Mouse (Mus musculus) liver, embryonic 11.5 days (tissue): ENCODE measurements at regions not wholly inside any gene's neighbourhood (a gene's known extent, or its start where the extent isn't known, plus 50 kb on each side); places are given as distances from the start of the nearest gene placed in this dataset.

Source experiments
- ATAC-seq: fragments of 200-750 bp; cut with Nextera tagmentation; replicated peaks from 2 replicates; pipeline ENCODE4 v1.8.0; 2017; ENCODE audit warnings: moderate number of reproducible peaks, mild to moderate bottlenecking, moderate TSS enrichment, moderate library complexity; ENCODE audit not compliant: low FRiP score
- DNase-seq: peaks from one replicate; pipeline ENCODE4 v3.0.0-alpha.2; 2017; ENCODE audit warnings: low spot score
- H3K27ac ChIP-seq: fragments of 300-500 bp; sonication (generic); 2 replicates; pipeline ENCODE4 v1.5.1; 2014; ENCODE audit warnings: mild to moderate bottlenecking, low read depth, low read length, control low read depth
- H3K27me3 ChIP-seq: fragments of 300-500 bp; sonication (generic); replicated peaks from 2 replicates; pipeline ENCODE4 v1.6.1; 2014; ENCODE audit warnings: low read length, mixed read lengths; ENCODE audit not compliant: control insufficient read depth, insufficient read depth
- H3K36me3 ChIP-seq: fragments of 300-500 bp; sonication (generic); 2 replicates; pipeline ENCODE4 v1.6.1; 2014; ENCODE audit warnings: mild to moderate bottlenecking, low read length, moderate library complexity, mixed read lengths; ENCODE audit not compliant: control insufficient read depth, insufficient read depth
- H3K4me1 ChIP-seq: fragments of 300-500 bp; sonication (generic); replicated peaks from 2 replicates; pipeline ENCODE4 v1.6.1; 2014; ENCODE audit warnings: low read length, mixed read lengths; ENCODE audit not compliant: control insufficient read depth, insufficient read depth
- H3K4me2 ChIP-seq: fragments of 300-500 bp; sonication (generic); 2 replicates; pipeline ENCODE4 v1.6.1; 2014; ENCODE audit warnings: mild to moderate bottlenecking, control low read depth, moderate library complexity
- H3K4me3 ChIP-seq: fragments of 300-500 bp; sonication (generic); 2 replicates; pipeline ENCODE4 v1.5.1; 2014; ENCODE audit warnings: low read depth, low read length, control low read depth
- H3K9ac ChIP-seq: fragments of 300-500 bp; sonication (generic); 2 replicates; pipeline ENCODE4 v1.6.1; 2014; ENCODE audit warnings: low read depth, low read length, control low read depth
- H3K9me3 ChIP-seq: fragments of 300-500 bp; sonication (generic); 2 replicates; pipeline ENCODE4 v1.6.1; 2016; ENCODE audit warnings: low read length, inconsistent platforms, mixed read lengths; ENCODE audit not compliant: control insufficient read depth
- WGBS: fragments of 180-500 bp; shearing (Covaris S2); extraction: QIAGEN DNeasy Blood & Tissue Kit; methylation state at CpG from one replicate; pipeline ENCODE4 v1.1.7; 2014; 5-methylcytosine and 5-hydroxymethylcytosine counted together

- H3K27me3 ChIP-seq, result peaks cover 43% of the 10 kb centered on the region
- DNase-seq, result no peak
- H3K9me3 ChIP-seq, result no peaks in the 10 kb centered on the region
- H3K4me2 ChIP-seq, result no peak overlapping the region
- ATAC-seq, result no peak
- H3K36me3 ChIP-seq, result no peaks in the 10 kb centered on the region
- H3K4me3 ChIP-seq, result no peak overlapping the region
- WGBS, result 66% methylated on average over 10 of the region's 10 CpGs
- H3K4me1 ChIP-seq, result no peaks in the 10 kb centered on the region
- no peak overlapping the region for H3K9ac ChIP-seq
- no peak overlapping the region for H3K27ac ChIP-seq
These were observed 134.2 kb upstream of the Pja1 start for GRCm38 (mm10) chrX:99605084-99605824.

- DNase-seq, result no peak
- Histone ChIP-seq H3K9me3 (no peaks in the 10 kb centered on the region), H3K4me1 (no peaks in the 10 kb centered on the region), H3K27ac (no peak overlapping the region), H3K36me3 (no peaks in the 10 kb centered on the region), H3K9ac (no peak overlapping the region), H3K4me2 (no peak overlapping the region), H3K4me3 (no peak overlapping the region), H3K27me3 (peaks cover 35% of the 10 kb centered on the region)
- no peak for ATAC-seq
- 58% methylated on average over 6 of the region's 6 CpGs for whole genome bisulfite sequencing
These were observed 132.6 kb upstream of the Pja1 start for GRCm38 (mm10) chrX:99603714-99604113.

DNA sequence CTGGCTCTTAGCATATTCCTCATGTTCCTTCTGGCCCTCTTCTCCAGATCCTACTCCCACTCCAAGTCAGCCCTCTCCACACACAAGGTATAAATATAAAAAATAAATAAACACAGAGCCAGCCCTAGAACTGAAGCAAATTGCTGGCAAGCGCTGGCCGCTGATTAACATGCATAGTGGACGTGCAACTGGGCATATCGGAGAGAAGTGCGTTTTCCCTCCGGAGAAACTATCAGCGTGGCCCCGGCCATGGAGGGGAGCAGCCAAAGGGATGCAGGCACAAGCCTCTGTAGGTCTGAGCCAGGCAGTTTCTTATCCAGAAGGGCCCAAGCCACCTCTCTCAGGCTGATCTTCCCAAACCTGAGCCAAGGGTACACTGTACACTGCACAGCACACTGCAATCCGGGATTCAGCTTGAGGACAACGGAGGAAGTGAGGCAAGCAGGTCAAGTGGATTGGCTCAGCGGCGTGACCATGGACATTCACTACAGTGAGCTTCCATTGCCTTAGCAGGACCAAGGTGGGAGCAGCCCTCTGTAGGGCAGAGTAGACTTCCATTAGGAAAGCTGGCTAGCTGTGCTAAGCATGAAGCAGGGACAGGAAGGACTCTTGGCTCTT lies 131.3 kb upstream of the Pja1 start:
- WGBS, result 89% methylated on average over 12 of the region's 12 CpGs

DNA sequence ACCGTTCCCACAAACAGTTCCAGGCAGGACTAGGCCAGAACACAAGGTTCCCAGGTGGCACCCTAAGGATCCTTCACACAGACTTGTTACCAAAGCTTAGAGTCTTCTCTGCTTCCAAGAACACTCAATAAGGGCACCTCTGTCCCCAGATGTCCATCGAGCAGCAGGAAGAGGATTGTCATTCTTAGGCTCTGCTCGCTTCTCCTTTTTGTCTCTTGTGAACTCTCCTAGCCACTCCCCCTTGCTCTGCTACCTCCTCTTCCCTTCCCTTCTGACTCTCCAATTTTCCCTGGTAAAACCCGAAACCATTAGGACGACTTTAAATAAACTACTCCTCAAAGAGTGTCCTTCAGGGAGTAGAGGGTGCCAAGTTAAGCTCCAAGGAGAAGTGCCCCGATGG lies 124.4 kb upstream of the Pja1 start:
- H3K4me3 ChIP-seq, result no peak overlapping the region
- no peaks in the 10 kb centered on the region for H3K36me3 ChIP-seq
- H3K9me3 ChIP-seq, result no peaks in the 10 kb centered on the region
- H3K27ac ChIP-seq, result no peak overlapping the region
- H3K27me3 ChIP-seq, result peaks cover 42% of the 10 kb centered on the region
- DNase-seq (no peak), ATAC-seq (no peak)
- no peak overlapping the region for H3K4me2 ChIP-seq
- WGBS, result 68% methylated on average over 6 of the region's 6 CpGs
- H3K4me1 ChIP-seq, result peaks cover 2% of the 10 kb centered on the region; the same call in 1 of the 2 replicates
- H3K9ac ChIP-seq, result no peak overlapping the region

More for the DNA sequence above, 131.3 kb upstream of the Pja1 start:
- Histone ChIP-seq H3K9ac (no peak overlapping the region), H3K27me3 (peaks cover 46% of the 10 kb centered on the region), H3K36me3 (no peaks in the 10 kb centered on the region), H3K27ac (no peak overlapping the region), H3K9me3 (no peaks in the 10 kb centered on the region), H3K4me1 (no peaks in the 10 kb centered on the region), H3K4me2 (no peak overlapping the region), H3K4me3 (no peak overlapping the region)
- ATAC-seq (no peak), DNase-seq (no peak)

GRCm38 (mm10) chrX:99593872-99594487 lies 122.9 kb upstream of the Pja1 start:
- DNase-seq, result no peak
- Histone ChIP-seq H3K4me2 (peak overlapping the region; percentile 45), H3K9ac (no peak overlapping the region), H3K4me1 (peaks cover 2% of the 10 kb centered on the region; the same call in 1 of the 2 replicates), H3K4me3 (no peak overlapping the region), H3K9me3 (no peaks in the 10 kb centered on the region), H3K27me3 (peaks cover 48% of the 10 kb centered on the region), H3K36me3 (no peaks in the 10 kb centered on the region), H3K27ac (no peak overlapping the region)
- 17% methylated on average over 22 of the region's 28 CpGs for WGBS
- no peak for ATAC-seq

DNA sequence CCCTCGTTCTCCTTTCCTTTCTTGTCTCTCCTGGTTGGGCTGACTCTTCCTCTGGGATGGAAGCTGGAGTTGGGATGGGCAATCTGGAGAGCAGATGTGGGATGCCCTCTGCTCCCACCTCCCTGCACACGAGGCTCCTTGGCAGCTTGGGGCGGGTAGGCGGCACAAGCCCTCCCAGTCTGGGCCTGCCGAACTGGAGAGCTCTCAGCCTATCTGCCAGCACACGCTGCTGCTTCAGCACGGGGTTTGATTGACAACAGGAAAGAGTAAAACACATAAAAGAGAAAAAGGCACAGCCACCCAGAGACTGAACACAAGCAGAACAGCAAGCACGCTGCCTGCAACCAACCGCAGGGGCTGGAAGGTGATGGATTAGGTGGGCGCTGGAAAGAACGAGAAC lies 121.9 kb upstream of the Pja1 start:
- H3K4me2 ChIP-seq, result no peak overlapping the region
- no peak overlapping the region for H3K4me3 ChIP-seq
- DNase-seq (no peak), ATAC-seq (no peak)
- H3K36me3 ChIP-seq, result no peaks in the 10 kb centered on the region
- H3K4me1 ChIP-seq, result peaks cover 2% of the 10 kb centered on the region; the same call in 1 of the 2 replicates
- peaks cover 46% of the 10 kb centered on the region for H3K27me3 ChIP-seq
- no peak overlapping the region for H3K9ac ChIP-seq
- H3K9me3 ChIP-seq, result no peaks in the 10 kb centered on the region
- 38% methylated on average over 10 of the region's 11 CpGs for WGBS
- no peak overlapping the region for H3K27ac ChIP-seq

- WGBS, result 29% methylated on average over 2 of the region's 2 CpGs
- Histone ChIP-seq H3K4me3 (no peak overlapping the region), H3K9ac (no peak overlapping the region), H3K4me1 (no peaks in the 10 kb centered on the region), H3K4me2 (no peak overlapping the region), H3K27me3 (peaks cover 32% of the 10 kb centered on the region), H3K27ac (no peak overlapping the region), H3K9me3 (no peaks in the 10 kb centered on the region), H3K36me3 (no peaks in the 10 kb centered on the region)
- no peak for DNase-seq
- ATAC-seq, result no peak
These were observed 116.2 kb upstream of the Pja1 start for GRCm38 (mm10) chrX:99587284-99587683.

- no peaks in the 10 kb centered on the region for H3K4me1 ChIP-seq
- H3K36me3 ChIP-seq, result no peaks in the 10 kb centered on the region
- 62% methylated on average over 11 of the region's 11 CpGs for WGBS
- H3K27me3 ChIP-seq, result peaks cover 37% of the 10 kb centered on the region
- DNase-seq (no peak), ATAC-seq (no peak)
- H3K9ac ChIP-seq, result no peak overlapping the region
- H3K27ac ChIP-seq, result no peak overlapping the region
- no peaks in the 10 kb centered on the region for H3K9me3 ChIP-seq
- H3K4me3 ChIP-seq, result no peak overlapping the region
- H3K4me2 ChIP-seq, result no peak overlapping the region
These were observed 115.2 kb upstream of the Pja1 start for GRCm38 (mm10) chrX:99586282-99586681.
